Mouse (Mus musculus): ENCODE results near the gene Ube2h.

DNA sequence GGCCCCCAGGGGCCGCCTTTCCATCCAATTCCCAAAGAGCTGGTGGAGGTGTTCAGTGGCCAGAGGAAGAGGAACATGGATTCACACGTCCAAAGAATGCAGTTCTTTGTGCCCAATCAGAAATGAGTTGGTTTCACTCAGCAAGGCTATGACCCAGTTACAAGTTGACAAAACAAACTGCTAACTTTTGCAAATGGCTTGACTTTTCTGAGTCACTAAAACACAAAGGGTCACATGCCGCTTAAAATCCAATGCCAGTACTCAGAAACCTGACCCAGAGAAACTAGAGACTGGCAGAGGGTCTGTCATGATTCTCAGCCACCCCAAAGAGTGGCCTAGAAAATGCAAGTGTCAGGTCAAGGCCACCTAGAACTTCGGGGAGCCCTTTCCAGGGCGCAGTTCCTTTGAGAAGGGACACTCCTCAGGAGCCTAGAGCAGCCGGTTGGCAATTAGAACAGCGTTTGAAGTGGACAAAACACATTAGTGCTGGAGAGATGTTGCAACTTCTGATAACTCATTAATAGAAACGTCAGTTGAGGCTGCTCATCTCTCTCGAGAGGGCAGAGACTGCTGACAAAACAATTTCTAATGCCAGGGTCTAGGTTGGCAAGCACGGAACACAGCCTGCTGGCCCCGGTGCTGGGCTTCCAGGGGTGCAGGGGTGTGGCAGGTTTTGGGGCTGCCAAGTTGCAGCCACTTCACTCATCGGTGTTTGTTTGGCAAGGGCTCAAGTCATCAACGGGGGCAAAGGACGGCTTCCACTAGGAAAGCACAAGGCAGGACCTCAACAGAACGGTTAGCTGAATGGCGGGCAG lies 92.5 kb downstream of the Ube2h start:
- TF ChIP-seq POLR2A (IDR thresholded peaks at IDR 0.05; ENCODE audit: borderline replicate concordance, control insufficient read depth, low read depth, low read length) (no peak), CTCF (IDR thresholded peaks at IDR 0.05; ENCODE audit: control insufficient read depth, insufficient read depth, low read length) (no peak)
